Mouse (Mus musculus) spleen, adult 10 weeks (tissue): Measurements from ENCODE around the gene Cep19. TPM values are rescaled to one million over a fixed set of nuclear protein-coding genes. Genes with fewer than 3 reads are reported as not detected.

ENCODE experiments used
- polyA plus RNA-seq: library from polyadenylated mRNA; stranded (reverse); fragments of 350-450 nt; fragmentation: Illumina TruSeq; extraction: RNeasy Lipid Tissue Mini Kit (QIAGEN cat#74804); gene quantifications from one replicate; pipeline ENCODE4 v1.2.3, GENCODE M21; 2015; ENCODE audit warnings: low replicate concordance; ENCODE audit not compliant: insufficient read depth

Cep19 gene
- polyA plus RNA-seq, result 11.7 TPM

GRCm38 (mm10) chr16:32099638-32100150 lies at the start of gene Cep19, which contains the start of gene Pigx:
Gene Cep19, plus strand, starts transcription at chr16:32099800.
Gene Pigx, minus strand, starts transcription at chr16:32099740.

GRCm38 (mm10) chr16:32078991-32079511 lies 20.5 kb upstream of the Cep19 start, which contains the start of gene Pak2:
Gene Pak2, minus strand, starts transcription at chr16:32079342.

Other genes with a start within 250 kb of the Cep19 start
- gene Meltf, start 221.0 kb upstream of the Cep19 start, polyA plus RNA-seq, result 0.06 TPM
- gene Pigz, start 165.9 kb upstream of the Cep19 start, polyA plus RNA-seq, result 1.4 TPM
- 12.1 TPM for gene 0610012G03Rik, start 151.3 kb upstream of the Cep19 start, polyA plus RNA-seq
- 54.5 TPM for gene Ncbp2, start 151.3 kb upstream of the Cep19 start, polyA plus RNA-seq
- gene Senp5, start 96.5 kb upstream of the Cep19 start, polyA plus RNA-seq, result 30.1 TPM
- gene Pak2, start 20.5 kb upstream of the Cep19 start, polyA plus RNA-seq, result 109 TPM
- 59.4 TPM for gene Pigx, start 60 bp upstream of the Cep19 start, polyA plus RNA-seq
- gene Nrros, start 65.8 kb downstream of the Cep19 start, polyA plus RNA-seq, result 72.5 TPM
- 10.9 TPM for gene Bex6, start 80.0 kb downstream of the Cep19 start, polyA plus RNA-seq
- gene Fbxo45, start 147.4 kb downstream of the Cep19 start, polyA plus RNA-seq, result 16.7 TPM
- 20.3 TPM for gene Wdr53, start 147.4 kb downstream of the Cep19 start, polyA plus RNA-seq
- gene Smco1, start 171.7 kb downstream of the Cep19 start, polyA plus RNA-seq, result not detected
- 23.4 TPM for gene Rnf168, start 177.7 kb downstream of the Cep19 start, polyA plus RNA-seq
- 35.0 TPM for gene Ubxn7, start 232.5 kb downstream of the Cep19 start, polyA plus RNA-seq